Mouse (Mus musculus) c-Kit-positive CD71-positive TER-119-positive erythroid progenitor cells, embryonic 14.5 days (primary cell): ENCODE measurements around the gene Scn2b.

Experiments
- DNase-seq: peaks from one replicate; pipeline ENCODE4 v3.0.0-alpha.2; 2013; ENCODE audit warnings: low spot score

Scn2b gene

DNA sequence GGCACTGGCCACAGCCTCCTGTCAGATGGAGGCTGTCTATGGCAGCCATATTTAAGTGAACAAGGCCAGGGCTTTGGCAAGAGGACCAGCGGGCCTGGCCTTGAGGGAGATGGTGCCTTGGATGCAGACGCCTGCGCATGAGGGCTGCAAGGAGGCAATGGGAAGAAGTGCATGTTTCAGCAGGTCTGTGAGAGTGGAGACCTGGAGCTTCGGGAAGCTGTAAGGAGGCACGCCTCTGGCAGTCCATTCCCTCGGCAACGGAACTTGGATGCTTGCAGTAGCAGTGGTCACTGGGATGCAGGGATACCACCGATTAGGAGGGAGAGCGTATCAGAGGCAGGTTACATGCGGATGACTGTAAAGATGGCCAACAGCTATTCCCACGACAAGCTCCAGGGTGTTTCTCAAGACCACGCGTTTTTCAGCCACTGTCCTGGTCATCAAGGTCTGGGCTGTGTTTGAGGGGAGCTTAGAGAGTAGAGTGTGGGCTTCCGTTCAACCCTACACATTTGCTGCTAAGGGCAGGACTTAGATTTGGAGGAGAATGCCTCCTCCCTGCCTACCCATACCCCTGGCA is 2.5 kb downstream of the Scn2b start:
- no peak for DNase-seq

DNA sequence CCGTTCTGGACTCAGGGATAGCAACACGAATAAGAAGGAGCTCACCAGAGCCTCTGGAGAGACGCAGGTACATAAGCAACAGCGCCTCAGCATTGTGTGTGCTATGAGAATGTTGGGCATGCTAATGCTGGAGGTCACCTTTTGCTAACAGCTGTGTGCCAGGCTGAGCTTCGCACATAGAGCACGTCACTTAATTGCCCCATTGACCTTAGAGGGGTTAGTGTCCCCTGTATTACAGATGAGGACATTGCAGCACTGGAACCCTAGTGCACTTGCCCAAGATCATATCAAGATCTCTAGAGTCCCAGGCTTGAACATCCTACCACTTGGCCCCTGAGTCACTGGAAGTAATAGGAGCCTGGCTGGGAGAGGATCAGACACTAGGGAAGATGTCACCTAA is 3.0 kb downstream of the Scn2b start:
- no peak for DNase-seq

DNA sequence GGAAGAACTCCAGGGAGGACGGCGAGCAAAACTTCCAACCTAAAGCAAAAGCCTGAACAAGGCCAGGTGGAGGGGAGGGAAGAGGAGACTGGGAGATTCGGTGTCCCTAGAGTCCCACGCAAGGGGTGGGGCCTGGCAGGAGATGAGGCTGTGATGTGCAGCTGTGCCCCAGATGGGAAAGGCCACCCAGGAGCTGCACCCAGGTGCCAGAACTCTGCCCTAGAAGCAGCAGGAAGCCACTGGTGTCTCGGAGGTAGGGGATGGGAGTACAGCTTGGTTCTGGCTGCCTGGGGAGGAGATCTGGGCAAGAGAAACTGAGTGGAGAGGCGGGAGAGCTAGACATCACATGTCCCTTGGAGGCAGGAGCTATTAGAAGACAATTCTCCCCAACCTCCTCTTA is 3.4 kb downstream of the Scn2b start:
- DNase-seq = no peak

DNA sequence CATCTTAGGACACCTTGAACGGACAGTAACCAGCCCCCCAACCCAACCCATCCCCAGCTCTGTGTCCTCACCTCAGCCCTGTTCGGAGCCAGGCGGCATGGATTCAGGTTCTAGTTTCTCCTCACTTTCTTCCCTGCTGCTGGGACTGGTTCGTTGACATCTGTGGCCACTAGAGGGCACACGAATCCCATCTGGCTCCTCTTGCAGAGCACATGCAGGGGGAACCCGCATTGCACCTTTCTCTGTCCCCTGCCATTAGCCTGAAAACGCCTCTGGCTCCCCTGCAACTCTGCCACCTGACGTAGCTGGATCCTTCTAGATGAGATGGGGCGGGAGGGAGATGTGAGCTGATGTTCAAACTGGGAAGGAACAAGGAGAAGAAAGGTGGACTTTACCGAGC is 4.2 kb downstream of the Scn2b start:
- peak; percentile 24 for DNase-seq

DNA sequence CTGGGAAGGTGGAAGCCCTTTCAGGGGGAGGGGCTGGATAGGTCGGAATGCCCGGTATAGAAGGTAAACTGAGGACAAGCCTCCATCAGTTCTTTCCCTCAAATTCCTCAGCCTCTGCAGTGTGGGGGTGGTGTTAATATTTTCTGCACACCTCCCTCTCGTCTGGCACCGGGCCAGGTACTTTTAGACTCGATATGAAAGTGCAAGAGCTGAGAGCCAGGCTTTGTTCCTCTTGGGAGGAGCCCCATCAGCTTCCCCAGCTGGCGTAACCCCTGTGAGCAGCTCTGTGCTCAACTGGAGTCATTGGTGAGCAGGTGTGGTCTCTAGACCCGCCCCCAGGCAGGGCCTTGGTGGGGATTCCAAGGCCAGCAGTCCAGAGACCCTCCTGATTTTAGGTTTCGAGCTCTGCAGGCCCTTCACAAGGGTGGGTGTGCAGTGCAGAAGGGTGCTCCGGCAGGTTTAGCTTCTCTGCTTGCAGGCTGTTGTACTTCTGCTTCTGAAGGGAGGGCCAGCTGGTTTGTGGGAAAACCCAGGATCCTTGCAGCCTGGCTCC is 4.7 kb downstream of the Scn2b start:
- DNase-seq = no peak

DNA sequence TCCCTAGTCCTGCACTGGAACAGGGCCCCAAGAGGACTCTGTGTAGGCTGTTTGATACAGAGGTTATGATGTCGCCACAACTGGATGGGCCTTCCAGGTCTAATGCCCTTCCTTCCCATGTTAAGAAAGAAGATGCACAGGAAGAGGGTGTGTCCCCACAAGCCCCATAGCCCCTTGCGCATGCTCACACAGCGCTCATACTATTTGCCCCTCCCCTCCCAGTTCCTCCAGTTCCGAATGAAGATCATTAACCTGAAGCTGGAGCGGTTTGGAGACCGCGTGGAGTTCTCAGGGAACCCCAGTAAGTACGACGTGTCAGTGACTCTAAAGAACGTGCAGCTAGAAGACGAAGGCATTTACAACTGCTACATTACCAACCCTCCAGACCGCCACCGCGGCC is 7.6 kb downstream of the Scn2b start:
- no peak for DNase-seq

DNA sequence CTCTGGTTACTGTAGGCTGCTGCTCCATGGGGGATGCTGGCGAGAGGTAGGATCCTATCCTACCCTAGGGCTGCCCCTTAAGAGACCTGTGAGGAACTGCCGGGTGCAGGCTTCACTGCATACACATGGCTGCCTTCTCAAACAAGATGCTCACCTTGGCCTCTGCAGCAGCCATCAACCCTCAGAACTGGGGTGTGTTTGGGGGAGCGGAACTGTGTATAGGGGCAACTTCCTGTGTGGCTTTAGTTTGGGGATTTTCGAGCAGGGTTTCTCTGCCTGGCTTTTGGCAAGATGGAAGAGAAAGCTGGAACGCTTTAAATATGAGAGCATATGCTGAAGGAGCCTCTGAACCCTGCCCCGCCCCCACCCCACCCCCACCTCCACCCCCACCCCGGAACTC is 9.4 kb downstream of the Scn2b start:
- DNase-seq = no peak

DNA sequence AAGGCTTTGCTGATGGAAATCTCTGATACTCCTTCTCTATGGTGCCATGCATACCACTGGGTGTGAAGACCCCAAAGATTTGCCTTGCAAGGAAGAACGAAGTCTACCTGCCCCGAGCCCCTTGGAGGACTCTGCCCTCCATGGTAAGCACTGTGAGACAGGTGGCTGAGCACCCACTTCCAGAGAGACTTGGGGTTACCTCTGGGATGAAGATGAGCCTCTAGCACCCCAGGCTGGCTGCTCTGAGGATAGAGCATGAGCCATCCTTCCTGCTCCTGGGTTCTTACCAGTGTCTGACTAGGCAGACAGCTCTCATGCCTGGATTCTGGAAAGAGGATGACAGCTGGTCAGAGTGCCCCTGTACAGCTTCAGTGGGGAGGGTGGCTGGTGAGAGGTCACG is 12.5 kb downstream of the Scn2b start:
- DNase-seq = no peak

DNA sequence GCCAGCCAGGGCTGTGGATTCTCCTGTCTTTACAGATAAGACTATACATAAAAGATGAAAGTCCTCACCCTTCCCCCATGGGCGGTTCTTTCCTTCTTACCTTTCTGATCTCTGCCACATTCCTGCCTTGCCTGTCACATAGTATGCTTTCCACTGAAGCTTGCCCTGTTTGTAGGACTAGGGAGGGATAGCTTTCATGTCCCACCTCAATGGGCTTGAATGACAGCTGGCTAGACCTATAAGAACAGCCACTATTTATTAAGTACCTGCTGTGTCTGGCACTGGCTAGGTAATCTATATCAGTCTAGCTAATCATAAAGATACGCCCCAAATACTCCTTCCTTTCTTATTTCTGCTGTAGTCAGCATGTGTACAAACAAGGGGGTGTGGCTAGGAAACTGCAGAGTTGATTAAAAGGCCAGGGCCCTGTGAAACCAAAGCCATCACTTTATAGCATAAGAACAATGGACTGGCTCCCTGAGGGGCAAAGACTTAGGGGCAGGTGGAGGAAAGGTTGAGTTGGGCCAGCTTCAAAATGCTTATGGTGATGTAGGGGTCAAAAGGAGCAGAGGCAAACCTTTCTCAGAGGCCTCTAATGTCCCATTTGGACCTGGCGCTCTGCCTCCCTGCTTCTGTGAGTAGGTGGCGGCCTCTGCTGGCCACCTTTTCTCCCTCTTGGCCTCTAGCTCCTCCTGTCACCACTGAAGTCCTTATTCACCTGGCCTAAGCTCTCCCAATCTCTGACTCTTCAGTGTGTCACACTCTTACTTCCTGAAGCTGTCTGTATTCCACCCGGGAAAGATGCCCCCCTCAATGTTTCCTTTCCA is 16.1 kb downstream of the Scn2b start:
- no peak for DNase-seq

DNA sequence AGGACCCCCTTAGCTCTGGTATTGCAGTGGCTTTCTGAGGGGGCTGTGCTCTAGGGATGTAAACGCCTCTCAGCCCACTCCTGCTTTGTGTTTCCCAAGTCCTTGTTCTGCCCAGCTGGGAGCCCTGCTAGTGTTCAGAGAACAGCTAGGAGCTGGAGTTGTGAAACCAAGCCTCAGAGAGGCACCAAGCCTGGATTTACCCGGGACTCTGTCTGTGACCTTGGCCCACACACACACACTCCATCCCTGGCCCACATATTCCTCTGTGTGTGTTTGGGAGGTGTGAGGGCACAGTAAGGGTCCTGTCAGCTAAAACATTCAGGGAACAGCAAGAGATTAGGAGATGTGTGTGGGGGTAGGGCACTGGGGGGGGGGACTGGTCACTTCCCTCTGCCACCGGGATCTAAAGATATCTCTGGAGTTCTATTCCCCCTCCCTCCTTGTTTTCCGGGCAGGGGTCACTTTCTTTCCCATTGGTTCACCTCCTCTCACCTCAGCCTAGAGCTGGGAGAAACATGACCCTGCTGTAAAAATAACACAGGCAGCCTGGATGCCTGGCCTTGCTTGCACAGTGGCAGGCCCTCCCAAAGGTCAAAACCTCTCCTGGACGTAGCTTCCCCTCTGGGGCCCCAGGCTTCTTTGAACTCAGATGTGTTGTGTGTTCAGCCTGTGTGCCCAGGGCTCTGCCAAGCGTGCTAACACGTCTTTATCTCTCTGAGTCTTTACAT is 19.0 kb downstream of the Scn2b start:
- DNase-seq = no peak

DNA sequence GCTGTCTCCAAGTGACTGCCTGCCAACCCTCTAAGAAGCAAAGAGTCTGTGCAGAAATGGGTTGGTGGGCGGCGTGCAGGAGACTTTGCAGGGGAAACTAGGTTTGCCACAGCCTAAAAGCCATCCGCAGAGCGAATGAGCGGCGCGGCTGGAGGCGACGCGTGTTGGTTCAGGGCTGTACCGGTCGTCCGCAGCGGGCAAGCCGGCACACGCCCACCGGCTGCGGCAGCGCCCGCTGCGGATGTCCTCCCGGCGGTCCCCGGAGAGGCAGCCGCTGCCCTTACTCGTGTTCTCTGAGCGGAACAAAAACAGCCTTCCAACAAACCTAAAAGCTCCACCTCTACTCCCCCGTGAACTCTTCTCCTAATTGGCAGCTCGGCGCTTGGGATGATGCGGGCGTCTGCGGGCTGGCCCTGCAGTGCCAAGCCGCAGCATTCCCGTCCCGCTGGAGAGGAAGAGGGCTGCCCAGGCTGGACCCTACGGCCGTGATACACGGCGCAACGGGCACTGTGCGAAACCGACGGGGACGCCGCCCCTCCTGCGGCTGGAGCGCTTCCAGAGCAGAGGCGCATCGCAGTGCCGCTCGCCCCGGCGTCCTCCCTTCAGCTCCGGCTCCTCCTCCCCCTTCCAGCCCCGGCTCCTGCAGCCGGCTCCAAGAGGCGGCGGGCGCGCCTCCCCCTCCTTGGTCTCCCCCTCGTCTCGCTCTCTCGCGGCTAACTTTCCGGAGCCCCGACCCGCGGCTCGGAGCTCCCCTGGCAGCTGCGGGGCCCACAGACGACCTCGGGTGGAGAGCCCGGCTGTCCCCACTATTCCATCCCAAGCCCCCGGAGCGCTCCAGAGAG is 20.8 kb downstream of the Scn2b start, which contains the start of gene Scn4b:
Gene Scn4b (plus strand): TSS at position 205 of the 842 bp plus-strand sequence.
- DNase-seq = no peak

DNA sequence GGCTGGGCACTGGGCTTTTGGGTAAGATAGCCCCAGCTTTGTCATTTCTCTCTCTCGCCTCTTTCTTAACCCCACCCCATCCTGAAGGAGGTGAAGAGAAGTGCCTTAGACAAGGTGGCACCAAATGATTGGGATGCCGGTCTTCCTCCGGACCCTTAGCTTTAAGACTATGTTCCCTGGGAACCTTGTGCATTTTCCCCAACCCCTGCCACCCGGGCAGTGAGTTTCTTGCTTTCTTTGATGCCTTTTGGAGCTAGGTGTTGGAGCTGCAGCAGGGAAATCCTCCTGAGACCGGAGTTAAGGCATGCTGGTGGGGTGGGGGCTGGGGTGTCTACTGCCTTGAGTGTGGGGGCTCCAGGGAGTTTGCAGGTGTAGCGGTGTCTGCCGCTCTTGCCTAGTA is 21.5 kb downstream of the Scn2b start:
- no peak for DNase-seq

DNA sequence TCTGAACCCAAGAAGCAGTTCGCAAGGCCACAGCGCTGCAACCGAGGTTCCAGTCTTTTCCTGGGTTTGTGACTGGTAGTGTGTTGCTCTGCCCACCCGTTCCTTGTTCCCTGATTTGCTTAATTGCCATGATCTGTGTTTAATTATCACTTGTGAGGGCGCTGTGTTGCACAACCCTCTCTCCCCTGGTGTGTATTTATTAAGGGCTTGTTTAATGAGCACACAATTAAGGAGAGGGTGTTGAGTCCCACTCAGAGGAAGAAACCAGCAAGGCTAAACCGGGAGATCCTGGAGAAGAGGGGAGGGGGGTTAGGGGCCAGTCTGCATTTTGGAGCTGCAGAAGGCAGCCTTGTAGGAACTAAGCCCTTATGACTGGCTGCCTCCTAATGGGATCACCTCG is 23.4 kb downstream of the Scn2b start:
- no peak for DNase-seq

DNA sequence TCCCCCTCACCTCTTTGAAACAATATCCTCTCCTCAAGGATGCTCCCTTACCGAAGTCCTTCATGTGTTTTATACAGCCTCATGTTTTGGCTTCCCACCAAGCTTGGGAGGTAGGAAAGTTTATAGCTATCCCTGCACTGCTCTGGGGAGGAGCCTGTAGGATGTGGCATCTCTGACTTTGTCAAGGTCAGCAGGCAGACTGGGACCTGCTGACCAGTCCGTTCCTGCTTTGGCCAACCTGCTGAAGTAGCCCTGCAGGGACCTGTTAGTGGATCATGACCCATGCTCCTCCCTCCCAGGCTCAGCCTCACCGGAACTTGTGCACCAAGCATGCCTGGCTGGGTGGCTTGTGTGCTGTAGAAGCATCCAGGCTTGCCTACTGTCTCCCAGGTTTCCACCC is 25.1 kb downstream of the Scn2b start:
- no peak for DNase-seq

DNA sequence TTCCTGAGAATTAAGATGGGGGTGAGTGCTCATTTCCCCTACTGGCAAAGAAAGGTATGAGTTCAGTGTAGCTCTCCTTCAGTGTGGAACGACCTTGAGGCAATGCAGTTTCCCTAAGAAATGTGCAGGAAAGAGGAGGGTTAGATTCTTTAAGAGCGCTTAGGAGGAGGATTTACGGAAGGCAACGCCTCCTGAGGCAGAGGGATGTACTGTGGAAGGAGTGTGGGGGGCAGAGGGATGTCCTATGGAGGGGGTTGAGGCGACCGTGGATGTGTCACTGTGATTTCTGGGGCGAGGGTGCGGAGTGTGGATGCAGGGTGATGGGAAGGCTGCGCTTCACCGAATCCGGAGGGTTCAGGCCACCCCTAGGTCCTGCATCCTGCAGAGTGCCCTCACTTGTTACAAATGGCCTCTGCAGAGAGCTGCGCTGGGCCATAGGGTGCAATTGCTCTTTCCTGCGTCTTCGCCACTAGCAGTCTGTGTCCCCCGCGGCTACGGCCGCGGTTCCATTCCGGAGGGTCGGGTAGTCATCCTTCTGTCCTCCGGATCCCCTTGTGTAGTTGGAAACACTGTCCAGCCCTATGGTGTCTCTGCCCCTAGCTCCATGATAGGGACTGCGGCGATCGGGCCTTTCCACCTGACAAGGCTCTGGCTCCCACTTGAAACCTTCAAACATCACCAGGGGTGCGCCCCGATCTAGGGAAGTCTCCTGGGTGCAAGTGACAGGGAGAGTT is 28.1 kb downstream of the Scn2b start:
- no peak for DNase-seq

DNA sequence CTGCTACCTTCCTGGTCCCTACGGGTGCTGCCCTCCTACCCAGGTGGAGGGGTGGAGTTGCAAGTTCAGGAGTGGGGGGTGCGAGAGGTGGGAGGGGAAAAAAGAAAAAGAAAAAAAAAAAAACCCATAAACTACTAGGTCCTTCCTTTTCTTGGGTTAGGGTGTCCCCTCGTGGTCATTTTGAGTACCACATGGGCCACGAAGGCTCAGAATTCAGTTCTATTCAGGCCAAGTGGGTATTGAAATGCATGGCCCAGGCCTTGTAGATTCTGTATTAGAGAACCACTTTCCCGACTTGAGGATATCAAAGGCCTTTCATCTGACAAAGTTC is 28.6 kb downstream of the Scn2b start:
- peak; percentile 12 for DNase-seq

DNA sequence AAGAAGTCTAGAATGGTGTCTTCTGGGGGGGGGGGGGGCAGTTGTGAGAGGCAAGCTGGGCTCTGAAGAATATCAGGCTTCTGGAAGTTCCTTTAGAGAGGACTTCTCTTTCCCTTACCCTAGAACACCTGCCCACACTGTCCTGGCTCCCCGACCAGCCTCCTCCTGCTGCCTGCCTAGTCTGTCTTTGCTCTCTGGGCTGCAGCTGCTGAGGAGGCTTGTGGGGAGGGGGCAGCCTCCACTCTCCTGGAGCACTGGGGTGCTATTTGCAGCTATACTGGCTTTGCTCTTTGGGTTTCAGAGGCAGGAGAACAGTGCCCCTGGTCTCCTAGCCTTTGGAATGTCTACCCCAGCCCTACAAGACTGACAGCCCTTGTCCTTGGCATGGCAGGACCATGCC is 33.4 kb downstream of the Scn2b start:
- no peak for DNase-seq

DNA sequence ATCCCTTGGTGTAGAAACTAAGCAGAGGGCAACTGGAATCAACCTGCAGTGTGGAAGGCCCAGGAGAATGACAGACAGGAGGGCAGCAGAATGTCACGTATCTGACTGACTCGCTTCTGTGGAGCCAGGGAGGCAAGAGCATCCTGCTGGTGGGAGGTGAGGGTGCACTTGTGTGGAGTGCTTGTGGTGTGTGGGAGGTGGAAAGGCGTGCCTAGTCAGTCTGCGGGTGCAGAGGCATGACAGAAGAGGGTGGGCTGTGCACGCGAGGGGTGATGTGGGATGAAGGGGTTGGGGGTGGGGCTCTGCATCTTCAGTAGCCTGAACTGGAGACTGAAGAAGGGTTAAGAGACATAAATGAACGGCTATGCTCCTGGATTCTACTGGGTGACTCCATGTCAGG is 35.8 kb downstream of the Scn2b start:
- DNase-seq = no peak

DNA sequence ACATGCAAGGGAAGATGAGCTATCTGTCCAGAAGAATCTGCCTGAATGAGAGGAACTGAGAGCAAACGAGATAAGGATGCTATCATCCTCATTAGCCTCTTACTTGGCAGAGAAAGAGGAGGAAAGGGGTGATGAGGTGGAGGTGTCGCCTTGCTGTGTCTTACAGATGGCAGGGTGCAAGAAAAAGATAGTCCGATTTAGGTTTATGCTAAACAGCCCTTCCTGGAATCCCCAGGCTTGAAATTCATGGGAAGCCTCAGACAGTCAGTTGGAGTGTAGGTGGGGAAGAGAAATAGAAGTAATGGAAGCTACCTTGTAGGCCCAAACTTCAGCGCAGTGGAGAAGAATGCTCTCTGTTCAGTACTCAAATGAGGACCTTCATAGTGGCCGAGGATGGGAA is 50.3 kb downstream of the Scn2b start:
- no peak for DNase-seq

DNA sequence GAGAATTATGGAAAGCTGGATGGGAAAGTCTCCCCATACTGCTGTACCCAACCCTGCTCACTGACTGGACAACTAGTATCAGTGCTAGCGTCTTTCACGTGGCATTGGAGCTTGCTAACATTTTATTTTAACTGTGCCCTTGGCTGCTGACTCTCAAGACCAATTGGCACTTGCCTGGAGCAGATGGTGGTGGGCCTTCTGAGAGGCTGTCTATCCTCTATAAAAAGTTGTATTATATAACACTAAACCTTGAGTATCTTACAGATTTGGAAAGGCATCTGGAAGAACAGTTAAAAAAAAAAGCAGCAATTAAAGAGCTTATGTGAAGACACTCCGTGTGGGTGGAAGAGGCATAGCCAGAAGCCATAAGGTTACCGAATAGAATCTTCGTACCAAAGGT is 52.6 kb downstream of the Scn2b start:
- no peak for DNase-seq

DNA sequence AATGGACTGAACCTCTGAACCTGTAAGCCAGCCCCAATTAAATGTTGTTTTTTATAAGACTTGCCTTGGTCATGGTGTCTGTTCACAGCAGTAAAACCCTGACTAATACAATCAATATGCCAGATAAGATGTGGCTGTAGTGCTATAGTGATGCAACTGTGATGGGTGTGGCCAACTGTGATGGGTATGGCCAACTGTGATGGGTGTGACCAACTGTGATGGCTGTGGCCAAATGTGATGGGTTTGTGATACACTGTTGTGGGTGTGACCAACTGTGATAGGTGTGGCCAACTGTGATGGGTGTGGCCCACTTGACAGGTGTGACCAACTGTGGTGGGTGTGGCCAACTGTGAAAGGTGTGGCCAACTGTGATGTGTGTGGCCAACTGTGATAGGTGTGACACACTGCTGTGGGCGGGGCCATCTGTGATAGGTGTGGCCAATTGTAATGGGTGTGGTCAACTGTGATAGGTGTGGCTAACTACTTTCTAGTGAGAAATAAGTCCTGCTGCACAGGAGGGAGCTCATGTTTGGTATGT is 53.6 kb downstream of the Scn2b start:
- DNase-seq = no peak
